Mouse (Mus musculus) heart, embryonic 12.5 days (tissue): ENCODE results near the gene Dppa3. TPM values are rescaled to one million over a fixed set of nuclear protein-coding genes. Genes with fewer than 3 reads are reported as not detected.
A peak's percentile ranks its signal among the peaks of the same experiment; 100 is the strongest.

Experiments used
- ATAC-seq: fragments of 200-750 bp; cut with Nextera tagmentation; 2 replicates; pipeline ENCODE4 v1.8.0; 2017; ENCODE audit warnings: moderate TSS enrichment, moderate library complexity; ENCODE audit not compliant: insufficient number of reproducible peaks, low FRiP score
- H3K27ac ChIP-seq: fragments of 300-500 bp; sonication (generic); 2 replicates; pipeline ENCODE4 v1.5.1; 2016; ENCODE audit warnings: mild to moderate bottlenecking, moderate library complexity; ENCODE audit not compliant: poor library complexity, severe bottlenecking
- H3K27me3 ChIP-seq: fragments of 300-500 bp; sonication (generic); replicated peaks from 2 replicates; pipeline ENCODE4 v1.6.1; 2016; ENCODE audit warnings: mild to moderate bottlenecking, moderate library complexity
- H3K36me3 ChIP-seq: fragments of 300-500 bp; sonication (generic); 2 replicates; pipeline ENCODE4 v1.6.1; 2016; ENCODE audit warnings: mild to moderate bottlenecking, moderate library complexity
- H3K4me1 ChIP-seq: fragments of 300-500 bp; sonication (generic); replicated peaks from 2 replicates; pipeline ENCODE4 v1.6.1; 2016; ENCODE audit warnings: mild to moderate bottlenecking
- H3K4me2 ChIP-seq: fragments of 300-500 bp; sonication (generic); 2 replicates; pipeline ENCODE4 v1.6.1; 2016; ENCODE audit warnings: mild to moderate bottlenecking, moderate library complexity
- H3K4me3 ChIP-seq: fragments of 300-500 bp; sonication (generic); 2 replicates; pipeline ENCODE4 v1.5.1; 2016; ENCODE audit warnings: mild to moderate bottlenecking
- H3K9ac ChIP-seq: fragments of 300-500 bp; sonication (generic); 2 replicates; pipeline ENCODE4 v1.6.1; 2016; ENCODE audit warnings: mild to moderate bottlenecking, moderate library complexity
- H3K9me3 ChIP-seq: fragments of 300-500 bp; sonication (generic); replicated peaks from 2 replicates; pipeline ENCODE4 v1.6.1; 2016; ENCODE audit warnings: mild to moderate bottlenecking, moderate library complexity
- WGBS: fragments of 180-500 bp; shearing (Covaris S2); methylation state at CpG from one replicate; pipeline ENCODE4 v1.1.7; 2016; 5-methylcytosine and 5-hydroxymethylcytosine counted together
- polyA plus RNA-seq: library from polyadenylated mRNA; unstranded; fragments of >200 nt; fragmentation: Nextera tagmentation; extraction: Ambion mirVana; gene quantifications from 2 replicates; pipeline ENCODE4 v1.2.1, GENCODE M21; 2016

The Dppa3 gene
- polyA plus RNA-seq, 1 experiment from 2014 or later = not detected

GRCm38 (mm10) chr6:122649903-122650302 is 23.7 kb downstream of the Dppa3 start:
- no peak for ATAC-seq
- no peaks in the 10 kb centered on the region for H3K4me1 ChIP-seq
- H3K4me3 ChIP-seq = no peak overlapping the region
- H3K27me3 ChIP-seq = no peaks in the 10 kb centered on the region
- H3K9ac ChIP-seq = no peak overlapping the region
- H3K27ac ChIP-seq = no peak overlapping the region
- H3K4me2 ChIP-seq = no peak overlapping the region
- no peaks in the 10 kb centered on the region for H3K36me3 ChIP-seq
- WGBS = 69% methylated on average over 3 of the region's 3 CpGs
- H3K9me3 ChIP-seq = 0 out of 2 replicates have a peak, but pooled peaks cover 2% of the 10 kb centered on the region

- Histone ChIP-seq H3K27ac (no peak overlapping the region), H3K27me3 (no peaks in the 10 kb centered on the region), H3K9me3 (0 out of 2 replicates have a peak, but pooled peaks cover 2% of the 10 kb centered on the region), H3K36me3 (no peaks in the 10 kb centered on the region), H3K9ac (no peak overlapping the region), H3K4me2 (no peak overlapping the region), H3K4me1 (no peaks in the 10 kb centered on the region), H3K4me3 (no peak overlapping the region)
- WGBS = 67% methylated on average over 5 of the region's 5 CpGs
- no peak for ATAC-seq
Measured at GRCm38 (mm10) chr6:122650398-122650980, 24.3 kb downstream of the Dppa3 start.

- no peak overlapping the region for H3K4me3 ChIP-seq
- H3K4me2 ChIP-seq = no peak overlapping the region
- no peaks in the 10 kb centered on the region for H3K4me1 ChIP-seq
- no peaks in the 10 kb centered on the region for H3K27me3 ChIP-seq
- no peaks in the 10 kb centered on the region for H3K36me3 ChIP-seq
- no peak overlapping the region for H3K27ac ChIP-seq
- H3K9ac ChIP-seq = no peak overlapping the region
- WGBS = 70% methylated on average over 6 of the region's 6 CpGs
- no peak for ATAC-seq
- no peaks in the 10 kb centered on the region for H3K9me3 ChIP-seq
Measured at GRCm38 (mm10) chr6:122654301-122654700, 28.1 kb downstream of the Dppa3 start.

GRCm38 (mm10) chr6:122657630-122658029 is 31.4 kb downstream of the Dppa3 start:
- H3K9ac ChIP-seq = no peak overlapping the region
- no peaks in the 10 kb centered on the region; the same call in 1 of the 2 replicates for H3K4me1 ChIP-seq
- ATAC-seq = no peak
- H3K4me2 ChIP-seq = no peak overlapping the region
- H3K4me3 ChIP-seq = no peak overlapping the region
- H3K27ac ChIP-seq = no peak overlapping the region
- no peaks in the 10 kb centered on the region for H3K9me3 ChIP-seq
- H3K36me3 ChIP-seq = no peaks in the 10 kb centered on the region
- H3K27me3 ChIP-seq = 0 out of 2 replicates have a peak, but pooled peaks cover 10% of the 10 kb centered on the region
- 71% methylated on average over 5 of the region's 5 CpGs for WGBS

- Histone ChIP-seq H3K27me3 (peaks cover 22% of the 10 kb centered on the region), H3K4me3 (no peak overlapping the region), H3K4me1 (peaks cover 8% of the 10 kb centered on the region), H3K9me3 (no peaks in the 10 kb centered on the region), H3K9ac (no peak overlapping the region), H3K4me2 (no peak overlapping the region), H3K36me3 (no peaks in the 10 kb centered on the region), H3K27ac (no peak overlapping the region)
- 10% methylated on average over 7 of the region's 7 CpGs for WGBS
- ATAC-seq = no peak
Measured at GRCm38 (mm10) chr6:122659567-122659966, 33.4 kb downstream of the Dppa3 start.

- Histone ChIP-seq H3K4me1 (peaks cover 8% of the 10 kb centered on the region), H3K9ac (no peak overlapping the region), H3K36me3 (no peaks in the 10 kb centered on the region), H3K4me3 (no peak overlapping the region), H3K27ac (no peak overlapping the region), H3K4me2 (no peak overlapping the region), H3K27me3 (peaks cover 25% of the 10 kb centered on the region), H3K9me3 (no peaks in the 10 kb centered on the region)
- no peak for ATAC-seq
- WGBS = 35% methylated on average over 8 of the region's 8 CpGs
Measured at GRCm38 (mm10) chr6:122660601-122661379, 34.6 kb downstream of the Dppa3 start.

GRCm38 (mm10) chr6:122662551-122663264 is 36.5 kb downstream of the Dppa3 start:
- WGBS = 31% methylated on average over 22 of the region's 22 CpGs
- Histone ChIP-seq H3K27me3 (peaks cover 27% of the 10 kb centered on the region), H3K4me1 (peaks cover 14% of the 10 kb centered on the region), H3K27ac (no peak overlapping the region), H3K4me3 (no peak overlapping the region), H3K4me2 (peak overlapping the region; percentile 39), H3K9me3 (no peaks in the 10 kb centered on the region), H3K9ac (no peak overlapping the region), H3K36me3 (no peaks in the 10 kb centered on the region)
- ATAC-seq = no peak

GRCm38 (mm10) chr6:122663596-122664206 is 37.5 kb downstream of the Dppa3 start:
- 43% methylated on average over 14 of the region's 14 CpGs for WGBS
- Histone ChIP-seq H3K4me3 (no peak overlapping the region), H3K4me1 (peaks cover 14% of the 10 kb centered on the region), H3K9me3 (no peaks in the 10 kb centered on the region), H3K27me3 (peaks cover 30% of the 10 kb centered on the region), H3K4me2 (no peak overlapping the region), H3K9ac (no peak overlapping the region), H3K36me3 (no peaks in the 10 kb centered on the region), H3K27ac (no peak overlapping the region)
- ATAC-seq = no peak

GRCm38 (mm10) chr6:122665866-122666265 is 39.7 kb downstream of the Dppa3 start:
- Histone ChIP-seq H3K9ac (no peak overlapping the region), H3K4me3 (no peak overlapping the region), H3K27ac (no peak overlapping the region), H3K4me1 (peaks cover 18% of the 10 kb centered on the region), H3K9me3 (no peaks in the 10 kb centered on the region), H3K27me3 (peaks cover 30% of the 10 kb centered on the region), H3K36me3 (no peaks in the 10 kb centered on the region), H3K4me2 (no peak overlapping the region)
- 29% methylated on average over 7 of the region's 7 CpGs for WGBS
- ATAC-seq = no peak

- Histone ChIP-seq H3K36me3 (no peaks in the 10 kb centered on the region), H3K27me3 (peaks cover 20% of the 10 kb centered on the region), H3K4me2 (no peak overlapping the region), H3K4me1 (peaks cover 17% of the 10 kb centered on the region), H3K4me3 (no peak overlapping the region), H3K9ac (no peak overlapping the region), H3K27ac (no peak overlapping the region), H3K9me3 (no peaks in the 10 kb centered on the region)
- no peak for ATAC-seq
- 75% methylated on average over 5 of the region's 5 CpGs for WGBS
Measured at GRCm38 (mm10) chr6:122667715-122668114, 41.5 kb downstream of the Dppa3 start.

GRCm38 (mm10) chr6:122668823-122669222 is 42.6 kb downstream of the Dppa3 start:
- WGBS = 74% methylated on average over 5 of the region's 5 CpGs
- Histone ChIP-seq H3K4me3 (no peak overlapping the region), H3K9ac (no peak overlapping the region), H3K4me2 (no peak overlapping the region), H3K36me3 (no peaks in the 10 kb centered on the region), H3K27me3 (peaks cover 14% of the 10 kb centered on the region), H3K4me1 (peaks cover 9% of the 10 kb centered on the region; the same call in 1 of the 2 replicates), H3K9me3 (no peaks in the 10 kb centered on the region), H3K27ac (no peak overlapping the region)
- ATAC-seq = no peak
